Mouse (Mus musculus) liver, postnatal 0 days (tissue): ENCODE results near the gene Ccne1. TPM values are rescaled to one million over a fixed set of nuclear protein-coding genes. Genes with fewer than 3 reads are reported as not detected.

Source experiments
- ATAC-seq: fragments of 200-750 bp; cut with Nextera tagmentation; 2 replicates; pipeline ENCODE4 v1.8.0; 2017; ENCODE audit warnings: mild to moderate bottlenecking, moderate library complexity
- DNase-seq: peaks from one replicate; pipeline ENCODE4 v3.0.0-alpha.2; 2016
- H3K27ac ChIP-seq: fragments of 300-500 bp; sonication (generic); 2 replicates; pipeline ENCODE4 v1.5.1; 2014; ENCODE audit warnings: antibody characterized with exemption, moderate library complexity, mild to moderate bottlenecking, low read depth
- H3K27me3 ChIP-seq: fragments of 300-500 bp; sonication (generic); 2 replicates; pipeline ENCODE4 v1.6.1; 2014; ENCODE audit warnings: low read length, control low read depth, mixed read lengths; ENCODE audit not compliant: insufficient read depth
- H3K36me3 ChIP-seq: fragments of 300-500 bp; sonication (generic); replicated peaks from 2 replicates; pipeline ENCODE4 v1.6.1; 2014; ENCODE audit warnings: mild to moderate bottlenecking, control low read depth, low read length, moderate library complexity, mixed read lengths; ENCODE audit not compliant: insufficient read depth
- H3K4me1 ChIP-seq: fragments of 300-500 bp; sonication (generic); 2 replicates; pipeline ENCODE4 v1.6.1; 2014; ENCODE audit warnings: antibody characterized with exemption, mild to moderate bottlenecking, control low read depth; ENCODE audit not compliant: insufficient read depth
- H3K4me2 ChIP-seq: fragments of 300-500 bp; sonication (generic); 2 replicates; pipeline ENCODE4 v1.6.1; 2014; ENCODE audit warnings: low read depth, mild to moderate bottlenecking, low read length, moderate library complexity, mixed read lengths
- H3K4me3 ChIP-seq: fragments of 300-500 bp; sonication (generic); 2 replicates; pipeline ENCODE4 v1.5.1; 2014; ENCODE audit warnings: low read depth, low read length
- H3K9ac ChIP-seq: fragments of 300-500 bp; sonication (generic); replicated peaks from 2 replicates; pipeline ENCODE4 v1.6.1; 2014; ENCODE audit warnings: mild to moderate bottlenecking, moderate library complexity
- H3K9me3 ChIP-seq: fragments of 300-500 bp; sonication (generic); 2 replicates; pipeline ENCODE4 v1.6.1; 2016; ENCODE audit warnings: mild to moderate bottlenecking, control low read depth, low read length, mixed read lengths
- CTCF ChIP-seq: sonication (generic); IDR thresholded peaks from 2 replicates; pipeline ENCODE4 v1.5.1; 2016; ENCODE audit warnings: antibody characterized with exemption, low read depth
- EP300 ChIP-seq: IDR thresholded peaks from 2 replicates; pipeline ENCODE4 v1.6.1; 2016; ENCODE audit warnings: antibody characterized with exemption, low read depth, mild to moderate bottlenecking
- WGBS: fragments of 180-500 bp; shearing (Covaris S2); extraction: QIAGEN DNeasy Blood & Tissue Kit; methylation state at CpG from one replicate; pipeline ENCODE4 v1.1.7; 2014; ENCODE audit not compliant: insufficient replicate concordance; 5-methylcytosine and 5-hydroxymethylcytosine counted together
- polyA plus RNA-seq: library from polyadenylated mRNA; unstranded; fragments of >200 nt; fragmentation: Nextera tagmentation; extraction: Ambion mirVana; gene quantifications from 2 replicates; pipeline ENCODE4 v1.2.1, GENCODE M21; 2015

The Ccne1 gene
- polyA plus RNA-seq, 1 experiment from 2014 or later: 32.4 TPM

GRCm38 (mm10) chr7:38088456-38088855, 18.9 kb downstream of the Ccne1 start:
- Histone ChIP-seq H3K4me1 (peaks cover 19% of the 10 kb centered on the region), H3K4me2 (no peak overlapping the region), H3K27me3 (no peaks in the 10 kb centered on the region), H3K36me3 (no peaks in the 10 kb centered on the region), H3K27ac (no peak overlapping the region), H3K9ac (no peak overlapping the region), H3K9me3 (no peaks in the 10 kb centered on the region), H3K4me3 (no peak overlapping the region)
- WGBS: 16% methylated on average over 2 of the region's 2 CpGs
- TF ChIP-seq EP300 (no peak), CTCF (no peak)
- DNase-seq: no peak
- ATAC-seq: no peak

GRCm38 (mm10) chr7:38087856-38088255, 19.5 kb downstream of the Ccne1 start:
- 82% methylated on average over 8 of the region's 8 CpGs for WGBS
- ATAC-seq (no peak), DNase-seq (no peak)
- Histone ChIP-seq H3K9me3 (no peaks in the 10 kb centered on the region), H3K4me1 (peaks cover 19% of the 10 kb centered on the region), H3K27me3 (no peaks in the 10 kb centered on the region), H3K4me3 (no peak overlapping the region), H3K36me3 (no peaks in the 10 kb centered on the region), H3K9ac (no peak overlapping the region), H3K27ac (no peak overlapping the region), H3K4me2 (no peak overlapping the region)
- no peak for TF ChIP-seq EP300
- TF ChIP-seq CTCF: no peak

- Histone ChIP-seq H3K9ac (no peak overlapping the region), H3K4me3 (no peak overlapping the region), H3K36me3 (no peaks in the 10 kb centered on the region), H3K27me3 (no peaks in the 10 kb centered on the region), H3K4me1 (peaks cover 19% of the 10 kb centered on the region), H3K27ac (no peak overlapping the region), H3K4me2 (no peak overlapping the region), H3K9me3 (no peaks in the 10 kb centered on the region)
- ATAC-seq (no peak), DNase-seq (no peak)
- 68% methylated on average over 8 of the region's 8 CpGs for WGBS
- no peak for TF ChIP-seq CTCF
- TF ChIP-seq EP300: no peak
Observed at GRCm38 (mm10) chr7:38086401-38086800, 20.9 kb downstream of the Ccne1 start.

GRCm38 (mm10) chr7:38085573-38086211, 21.6 kb downstream of the Ccne1 start:
- peak; percentile 4 for ATAC-seq
- Histone ChIP-seq H3K4me2 (peak overlapping the region; percentile 76), H3K9me3 (no peaks in the 10 kb centered on the region), H3K4me3 (peak overlapping the region; percentile 53), H3K27ac (no peak overlapping the region), H3K36me3 (no peaks in the 10 kb centered on the region), H3K9ac (peak overlapping the region; percentile 58), H3K4me1 (peaks cover 19% of the 10 kb centered on the region), H3K27me3 (no peaks in the 10 kb centered on the region)
- peak; percentile 68 for DNase-seq
- TF ChIP-seq EP300: no peak
- peak; percentile 57 for TF ChIP-seq CTCF
- 2% methylated on average over 35 of the region's 35 CpGs for WGBS

- DNase-seq: peak; percentile 100
- peak overlapping the region; percentile 53 for H3K4me3 ChIP-seq
- H3K27me3 ChIP-seq: no peaks in the 10 kb centered on the region
- H3K36me3 ChIP-seq: no peaks in the 10 kb centered on the region
- no peaks in the 10 kb centered on the region for H3K9me3 ChIP-seq
- WGBS: under 1% methylated on average over 45 of the region's 65 CpGs
- H3K9ac ChIP-seq: peak overlapping the region; percentile 58
- TF ChIP-seq CTCF: no peak; the same call in 1 of the 2 replicates
- no peak; the same call in 1 of the 2 replicates for TF ChIP-seq EP300
- peak; percentile 99 for ATAC-seq
- peaks cover 19% of the 10 kb centered on the region for H3K4me1 ChIP-seq
- peak overlapping the region; percentile 49; the same call in 1 of the 2 replicates for H3K27ac ChIP-seq
- H3K4me2 ChIP-seq: peak overlapping the region; percentile 76
Observed at GRCm38 (mm10) chr7:38084778-38085572, 22.4 kb downstream of the Ccne1 start.

- Histone ChIP-seq H3K4me3 (no peak overlapping the region), H3K36me3 (no peaks in the 10 kb centered on the region)
- TF ChIP-seq EP300: no peak
- TF ChIP-seq CTCF: no peak
Observed at GRCm38 (mm10) chr7:38082971-38083370, 24.4 kb downstream of the Ccne1 start.

More at GRCm38 (mm10) chr7:38082971-38083370, 24.4 kb downstream of the Ccne1 start:
- Histone ChIP-seq H3K4me2 (no peak overlapping the region), H3K27me3 (no peaks in the 10 kb centered on the region), H3K4me1 (peaks cover 19% of the 10 kb centered on the region), H3K9me3 (no peaks in the 10 kb centered on the region), H3K27ac (no peak overlapping the region), H3K9ac (no peak overlapping the region)
- DNase-seq (no peak), ATAC-seq (no peak)
